Mouse (Mus musculus): ENCODE results near the gene AC109138.7.

AC109138.7 gene

DNA sequence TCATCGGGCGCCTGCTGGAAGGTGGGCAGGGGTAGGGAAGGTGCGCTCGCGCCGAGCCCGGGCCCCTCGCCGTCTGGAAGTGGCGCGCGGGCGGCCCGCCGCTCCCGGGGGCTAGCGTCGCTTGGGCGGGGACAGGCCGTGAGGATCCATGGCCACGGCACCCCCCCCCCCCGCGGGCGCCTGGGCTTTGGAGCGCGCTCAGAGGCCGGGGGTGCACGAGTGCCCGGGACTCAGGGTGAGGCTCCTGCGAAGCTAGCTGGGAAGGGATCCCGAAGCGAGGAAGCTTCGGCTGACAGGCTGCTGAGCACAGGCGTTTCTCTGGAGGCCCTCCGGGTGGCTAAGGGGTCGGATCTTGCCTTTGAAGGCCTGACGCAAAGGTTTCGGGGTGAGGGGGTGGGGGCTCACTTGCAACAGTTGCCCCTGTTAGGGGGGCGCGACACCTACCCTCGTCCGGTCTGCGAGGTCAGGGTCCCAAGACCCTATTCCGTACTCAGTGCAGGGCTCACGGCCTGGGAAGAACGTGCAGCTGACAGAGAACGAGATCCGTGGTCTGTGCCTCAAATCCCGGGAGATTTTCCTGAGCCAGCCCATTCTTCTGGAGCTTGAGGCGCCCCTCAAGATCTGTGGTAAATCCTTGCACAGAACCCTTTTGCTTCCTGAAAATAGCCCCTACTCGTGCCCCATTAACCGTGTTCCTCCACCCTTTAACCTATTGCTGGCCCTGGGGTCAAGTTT lies 21.7 kb upstream of the AC109138.7 start:
- DNase-seq (ENCODE audit: low read depth, low spot score) = peak; percentile 53

- DNase-seq (ENCODE audit: low read depth, low spot score) = no peak
Measured at GRCm38 (mm10) chr19:4193129-4193528, 21.0 kb upstream of the AC109138.7 start.

DNA sequence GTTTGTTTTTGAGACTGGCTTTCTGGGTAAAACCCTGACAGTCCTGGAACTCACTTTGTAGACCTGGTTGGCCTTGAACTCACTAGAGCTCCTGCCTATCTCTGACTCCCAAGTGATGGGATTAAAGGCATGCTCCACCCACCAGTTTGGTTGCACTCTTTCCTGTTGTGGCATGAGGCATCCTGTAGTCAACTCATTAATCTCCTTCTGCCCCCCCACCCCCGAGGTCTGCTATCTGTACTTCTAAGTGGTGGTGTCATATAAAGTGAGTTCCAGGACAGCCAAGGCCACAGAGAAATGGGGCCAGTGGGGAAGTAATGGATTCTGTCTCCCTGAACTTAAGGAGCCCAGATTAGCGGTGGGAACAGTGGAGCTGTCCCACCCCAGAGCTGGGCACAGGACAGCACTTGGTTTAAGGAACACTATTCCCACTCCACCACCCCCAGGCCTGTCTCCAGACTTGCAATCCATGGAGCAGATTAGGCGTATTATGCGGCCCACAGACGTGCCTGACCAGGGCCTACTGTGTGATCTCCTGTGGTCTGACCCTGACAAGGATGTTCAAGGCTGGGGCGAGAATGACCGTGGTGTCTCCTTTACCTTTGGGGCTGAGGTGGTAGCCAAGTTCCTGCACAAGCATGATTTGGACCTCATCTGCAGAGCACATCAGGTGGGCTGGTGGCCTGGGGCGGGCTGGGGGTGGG lies 20.0 kb upstream of the AC109138.7 start:
- DNase-seq (ENCODE audit: low read depth, low spot score) = no peak

- DNase-seq (ENCODE audit: low read depth, low spot score) = peak; percentile 89
Measured at GRCm38 (mm10) chr19:4194776-4195650, 19.1 kb upstream of the AC109138.7 start.

DNA sequence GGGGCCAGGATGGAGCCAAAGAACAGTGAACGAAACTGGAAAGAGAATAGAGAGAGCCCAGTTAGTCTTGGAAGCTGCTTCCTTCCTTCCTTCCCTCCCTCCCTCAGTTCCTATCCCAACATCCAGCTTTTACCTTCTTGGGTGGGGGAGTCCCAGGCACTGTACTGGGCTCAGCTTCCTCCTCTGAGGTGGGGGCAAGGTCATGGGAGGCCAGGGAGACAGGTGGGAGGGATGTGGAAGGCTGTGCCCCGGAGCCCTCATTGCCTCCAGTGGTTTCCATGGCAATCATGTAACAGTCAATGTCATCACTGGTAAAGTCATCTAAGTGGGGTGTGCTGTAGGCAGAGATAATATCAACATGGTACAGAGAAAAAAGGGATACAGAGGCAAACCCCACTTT lies 18.1 kb upstream of the AC109138.7 start:
- DNase-seq (ENCODE audit: low read depth, low spot score) = no peak

DNA sequence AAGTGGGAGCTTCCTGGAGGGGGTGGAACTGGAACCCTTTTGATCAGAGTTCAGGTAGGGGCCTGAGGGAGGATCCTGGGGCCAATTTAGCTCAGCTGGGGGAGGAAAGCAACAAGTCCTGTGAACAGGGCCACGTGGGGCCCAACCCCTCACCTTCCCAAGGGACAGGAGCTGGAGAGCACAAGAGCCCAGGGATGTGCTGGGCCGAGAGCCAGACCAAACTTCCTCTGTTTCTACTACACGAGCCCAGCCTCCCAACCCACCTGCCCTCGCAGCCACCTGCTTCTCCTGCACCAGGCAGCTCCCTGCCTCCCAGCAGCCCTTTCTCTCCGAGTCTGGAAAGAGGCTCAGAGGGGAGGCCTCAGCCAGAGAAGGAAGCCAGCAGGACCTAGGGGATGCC lies 17.6 kb upstream of the AC109138.7 start:
- peak; percentile 49 for DNase-seq (ENCODE audit: low read depth, low spot score)

- no peak for DNase-seq (ENCODE audit: low read depth, low spot score)
Measured at GRCm38 (mm10) chr19:4197180-4197579, 17.0 kb upstream of the AC109138.7 start.

DNA sequence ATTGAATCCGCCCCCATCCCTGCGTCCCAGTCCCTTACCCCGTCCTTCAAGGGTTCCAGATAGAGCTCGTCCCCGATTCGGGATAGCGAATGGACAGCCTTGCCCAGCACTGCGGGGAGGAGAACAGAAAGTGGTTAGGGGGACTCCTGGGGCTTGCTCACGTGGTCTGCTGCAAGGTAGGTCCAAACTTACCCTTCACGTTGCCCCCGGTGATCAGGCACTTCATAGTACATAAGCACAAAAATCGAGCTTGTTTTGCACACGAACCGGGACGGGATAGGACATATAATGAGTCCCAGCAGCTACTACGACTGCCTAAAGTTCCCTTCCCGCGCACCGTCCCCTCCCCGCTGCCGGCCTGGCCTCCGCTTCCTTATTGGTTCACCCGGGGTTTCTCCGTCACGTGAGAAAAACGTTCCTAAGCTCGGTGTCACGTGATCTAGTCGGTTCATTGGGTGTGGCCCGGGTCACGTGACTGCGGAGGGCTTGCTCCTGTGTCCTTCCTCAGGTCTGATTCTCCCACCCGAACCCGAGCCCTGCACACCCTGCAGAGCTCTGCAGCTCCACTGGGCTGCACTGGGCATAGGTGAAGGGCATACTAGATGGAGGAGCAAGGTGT lies 12.8 kb upstream of the AC109138.7 start, which contains the start of gene Rad9a:
Rad9a (minus strand) TSS at position 372 of the 619 bp plus-strand sequence.
- peak; percentile 99 for DNase-seq (ENCODE audit: low read depth, low spot score)

DNA sequence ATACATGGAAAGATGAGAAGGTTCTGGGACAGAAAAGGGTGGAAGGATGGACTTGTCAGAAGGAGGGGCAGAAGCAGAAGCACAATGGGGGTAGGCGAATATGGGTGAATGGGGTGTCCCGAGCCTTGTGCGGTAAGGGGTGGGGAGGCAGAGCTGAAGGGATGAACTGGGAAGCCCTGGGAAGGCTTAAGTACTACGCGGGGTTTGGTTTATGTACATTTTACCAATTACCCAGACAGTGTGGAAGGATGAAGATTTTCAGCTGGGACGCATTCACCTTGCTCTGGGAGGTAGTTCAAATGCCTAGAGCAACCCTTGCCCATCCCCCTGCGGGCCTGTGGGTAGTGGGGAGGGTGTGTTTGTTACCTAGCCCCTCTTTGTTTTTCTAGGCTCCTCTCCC lies 12.0 kb upstream of the AC109138.7 start:
- no peak for DNase-seq (ENCODE audit: low read depth, low spot score)

DNA sequence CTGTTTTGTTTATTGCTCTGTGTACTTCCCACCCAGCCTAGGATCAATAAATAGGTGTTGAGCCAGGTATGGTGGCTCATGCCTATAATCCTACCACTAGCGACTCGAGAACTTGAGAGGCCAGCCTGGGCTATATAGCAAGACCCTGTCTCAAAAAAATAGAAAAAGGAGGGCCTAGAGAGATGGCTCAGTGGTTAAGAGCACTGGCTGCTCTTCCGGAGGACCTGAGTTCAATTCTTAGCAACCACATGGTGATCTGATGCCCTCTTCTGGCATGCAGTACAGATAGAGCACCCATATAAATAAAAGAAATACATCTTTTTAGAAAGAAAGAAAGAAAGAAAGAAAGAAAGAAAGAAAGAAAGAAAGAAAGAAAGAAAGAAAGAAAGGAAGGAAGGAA lies 11.0 kb upstream of the AC109138.7 start:
- DNase-seq (ENCODE audit: low read depth, low spot score) = no peak

DNA sequence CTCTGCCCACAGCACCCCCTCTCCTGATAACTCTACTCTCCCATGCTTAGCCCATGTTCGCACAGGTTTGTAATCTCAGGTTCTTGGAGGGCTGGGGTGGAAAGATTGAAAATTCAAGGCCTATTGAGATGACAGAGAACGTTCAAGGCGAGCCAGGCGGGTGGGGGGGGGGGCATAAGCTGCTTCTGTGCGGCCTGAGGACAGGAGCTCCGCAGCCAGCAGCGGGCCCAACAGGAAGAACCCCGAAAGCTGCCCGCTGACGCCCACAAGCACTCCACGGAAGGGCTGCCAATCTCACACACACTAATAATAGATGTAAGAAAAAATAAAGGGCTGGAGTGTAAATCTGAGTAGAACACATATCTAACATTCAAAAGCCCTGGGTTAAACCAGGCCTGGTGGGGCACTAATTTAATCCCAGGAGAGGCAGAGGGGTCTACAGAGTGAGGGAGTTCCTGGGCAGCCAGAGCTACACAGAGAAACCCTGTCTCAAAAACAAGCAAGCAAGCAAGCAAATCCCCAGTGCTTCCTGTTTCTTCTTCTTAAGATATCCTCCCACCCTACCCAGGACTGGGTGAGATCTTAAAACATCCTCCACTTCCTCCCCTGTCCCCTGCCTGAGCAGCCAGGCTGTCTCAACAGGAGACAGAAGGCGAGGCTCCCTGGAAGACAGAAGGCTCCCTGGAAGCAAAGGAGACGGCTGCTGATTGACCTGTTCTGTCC lies 10.4 kb upstream of the AC109138.7 start:
- peak; percentile 66 for DNase-seq (ENCODE audit: low read depth, low spot score)

DNA sequence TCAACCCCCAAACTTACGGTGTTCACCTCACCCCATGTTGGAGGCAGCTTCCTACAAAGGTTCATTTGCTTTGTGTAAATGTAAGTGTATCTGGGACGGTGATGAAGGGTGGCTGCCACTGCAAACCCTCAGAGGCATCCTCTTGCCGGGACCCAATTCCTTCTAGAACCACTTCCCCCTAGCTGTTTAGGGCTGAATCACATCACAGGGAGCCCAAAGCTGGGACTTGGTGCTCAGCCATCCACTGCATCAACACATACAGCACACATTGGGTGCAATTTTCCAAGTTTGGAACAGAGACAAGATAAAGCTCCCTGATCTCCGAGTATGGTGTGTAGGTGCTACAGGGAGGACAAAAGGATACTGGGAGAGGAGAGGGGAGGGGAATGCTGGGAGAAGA lies 9.3 kb upstream of the AC109138.7 start:
- DNase-seq (ENCODE audit: low read depth, low spot score) = peak; percentile 63

DNA sequence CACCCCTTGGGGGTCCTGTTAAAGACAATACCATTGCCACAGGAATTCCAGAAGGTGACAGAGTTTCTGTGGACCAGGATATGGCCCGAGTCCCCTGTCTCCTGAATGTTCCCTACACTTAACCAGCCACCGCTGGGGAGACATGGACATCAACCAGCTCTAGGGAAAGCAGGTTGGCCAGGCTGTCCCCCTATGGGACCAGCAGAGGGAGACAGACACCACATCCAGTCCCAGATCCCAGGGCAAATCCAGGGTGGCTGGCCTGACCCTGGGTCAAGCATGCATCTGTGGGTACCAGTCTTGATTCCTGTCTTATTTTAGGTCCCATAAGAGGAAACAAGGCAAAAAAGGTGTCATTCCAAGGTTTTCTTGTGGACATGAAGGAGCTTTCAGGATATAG lies 7.2 kb upstream of the AC109138.7 start:
- peak; percentile 83 for DNase-seq (ENCODE audit: low read depth, low spot score)

- DNase-seq (ENCODE audit: low read depth, low spot score) = no peak
Measured at GRCm38 (mm10) chr19:4208563-4208962, 5.6 kb upstream of the AC109138.7 start.

DNA sequence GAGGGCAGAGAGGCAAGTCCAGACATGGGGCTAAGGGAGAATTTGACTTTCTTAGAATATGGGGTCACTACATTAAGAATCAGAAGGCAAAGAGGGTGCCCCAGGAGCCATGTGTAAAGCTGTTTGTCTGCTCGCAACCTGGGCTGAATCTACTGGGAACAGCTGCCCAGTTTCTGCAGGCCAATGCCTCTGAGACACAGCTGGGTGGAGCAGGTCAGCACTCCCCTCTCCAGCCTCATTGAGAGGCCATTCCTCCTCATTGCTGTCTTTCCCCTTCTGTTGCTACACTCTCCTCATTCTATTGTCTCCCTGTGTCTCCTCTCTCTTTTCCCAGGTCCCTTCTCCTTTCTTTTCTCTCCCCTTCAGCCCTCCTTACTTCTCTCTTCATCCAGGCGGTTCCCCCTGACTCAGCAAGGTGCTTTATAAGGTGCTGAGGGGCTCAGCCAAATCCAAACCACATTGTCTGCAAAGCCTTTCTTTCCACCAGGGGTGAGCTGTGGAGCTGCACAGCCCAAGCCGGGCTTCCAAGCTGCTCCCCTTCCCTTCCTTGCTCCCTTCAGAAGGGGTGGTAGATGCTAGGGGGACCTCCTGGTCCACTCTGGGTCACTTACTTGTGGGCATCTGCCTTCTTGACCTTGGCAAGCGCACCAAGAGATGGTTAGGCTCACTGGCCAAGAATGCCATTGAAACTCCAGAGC lies 2.1 kb upstream of the AC109138.7 start:
- no peak for DNase-seq (ENCODE audit: low read depth, low spot score)

DNA sequence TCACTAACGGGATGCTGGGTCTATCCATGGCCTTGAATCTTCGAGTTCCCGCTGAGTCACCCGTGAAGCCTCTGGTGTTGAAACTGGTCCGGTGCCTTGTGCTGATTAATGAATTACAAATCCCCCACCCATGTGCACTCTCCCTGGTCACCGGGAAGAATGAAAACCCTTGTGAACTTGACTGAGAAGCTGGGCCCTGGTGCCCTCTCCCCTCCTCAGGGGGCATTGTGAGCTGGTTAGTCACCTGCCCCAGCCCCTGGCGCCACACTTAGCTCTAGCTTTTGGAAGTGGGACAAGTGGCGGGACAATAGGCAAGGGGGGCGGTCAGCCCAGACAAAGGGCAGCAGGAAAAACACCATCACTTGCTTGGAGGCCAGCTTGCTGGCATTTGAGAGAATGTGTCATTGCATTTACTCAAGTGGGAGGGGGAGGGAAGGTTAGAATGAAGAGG lies 608 bp upstream of the AC109138.7 start:
- DNase-seq (ENCODE audit: low read depth, low spot score) = no peak

DNA sequence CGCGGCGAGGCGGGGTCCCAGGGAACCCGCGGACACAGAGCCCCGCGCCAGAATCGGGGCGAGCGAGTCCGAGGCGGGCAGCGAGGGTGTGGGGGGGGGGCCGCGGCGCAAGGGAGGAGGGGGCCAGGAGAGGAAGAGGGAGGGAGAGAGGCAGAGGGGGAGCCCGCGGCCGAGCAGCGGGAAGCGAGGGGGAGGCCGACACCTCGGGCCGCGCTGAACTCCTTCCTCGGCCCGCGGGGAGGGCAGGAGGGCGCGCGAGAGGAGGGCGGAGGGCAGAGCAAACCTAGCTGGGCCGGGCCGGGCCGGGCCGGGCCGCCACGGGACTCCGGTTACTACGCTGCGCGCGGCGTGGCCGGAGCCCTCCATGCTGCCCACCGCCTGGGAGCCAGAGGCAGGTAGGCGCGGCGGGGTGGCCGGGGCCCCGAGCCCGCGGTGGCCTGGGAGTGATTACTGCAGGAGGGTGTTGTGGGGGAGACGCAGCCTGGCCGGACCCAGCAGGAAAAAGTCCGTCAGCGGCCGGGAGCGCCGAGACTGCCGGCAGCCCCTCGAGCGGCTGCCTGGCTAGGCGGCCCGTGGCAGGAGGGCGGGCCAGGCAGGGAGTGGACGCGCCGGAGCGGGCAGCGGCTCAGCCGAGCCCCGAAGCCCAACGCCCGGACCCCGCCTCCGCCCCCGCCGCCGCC lies 754 bp downstream of the AC109138.7 start:
- no peak for DNase-seq (ENCODE audit: low read depth, low spot score)

GRCm38 (mm10) chr19:4215451-4215840 lies 1.3 kb downstream of the AC109138.7 start:
- no peak for DNase-seq (ENCODE audit: low read depth, low spot score)

DNA sequence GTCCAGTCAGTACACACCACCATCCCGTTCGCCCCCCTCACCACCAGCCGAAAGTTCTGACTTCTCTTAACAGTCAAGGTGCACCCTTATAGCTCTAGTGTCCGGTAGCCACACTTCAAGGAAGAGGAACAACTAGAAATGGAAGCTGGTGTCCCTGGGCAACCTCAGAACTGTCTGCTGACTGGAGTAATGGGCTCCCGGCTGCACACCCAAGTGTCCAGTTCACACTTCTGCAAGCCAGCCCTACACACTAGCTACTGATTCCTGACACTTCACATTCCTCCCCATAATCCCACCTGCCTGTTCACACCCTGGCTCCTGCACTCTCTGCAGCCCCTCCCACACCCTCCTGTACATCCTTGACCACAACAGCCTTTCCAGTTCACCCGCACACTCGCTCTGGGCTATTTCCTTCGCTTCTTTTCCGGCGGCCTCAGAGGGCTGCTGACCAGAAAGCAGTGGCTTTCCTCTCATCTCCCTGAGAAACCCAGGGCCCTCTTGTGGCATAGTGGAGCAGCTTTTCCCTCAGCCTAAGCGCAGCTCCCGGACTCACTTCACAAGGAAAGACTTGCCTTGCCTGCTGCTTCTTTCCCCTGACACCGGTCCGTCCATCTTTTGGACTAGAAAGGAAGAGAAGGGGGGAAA lies 2.0 kb downstream of the AC109138.7 start:
- DNase-seq (ENCODE audit: low read depth, low spot score) = peak; percentile 82
